Mouse (Mus musculus) CD4-positive, CD25-positive, alpha-beta regulatory T cell, adult 4 months (primary cell): ENCODE data around the gene Olfr262. TPM values are rescaled to one million over a fixed set of nuclear protein-coding genes. Genes with fewer than 3 reads are reported as not detected.
"Not testable (repeated sequence)": the region's sequence is repeated elsewhere in the genome, so short reads cannot be mapped to it uniquely, and the experiment has no call there.

ENCODE experiments used
- ATAC-seq: one replicate; pipeline ENCODE4 v1.8.0; 2017
- polyA plus RNA-seq, 2 experiments: library from polyadenylated mRNA; unstranded; fragments of 100-300 nt; shearing (Covaris generic); gene quantifications; one replicate each; pipeline ENCODE4 v1.2.1; 2017

Gene Olfr262
- not detected for polyA plus RNA-seq

GRCm38 (mm10) chr19:12241559-12241958 lies at the start of gene Olfr262:
TSS of gene Olfr262 (minus strand) at chr19:12241659.
- no peak for ATAC-seq

GRCm38 (mm10) chr19:12279554-12279953 lies 38.1 kb upstream of the Olfr262 start, which contains the start of gene Olfr1434:
TSS of gene Olfr1434 (plus strand) at chr19:12279854.
- ATAC-seq = no peak

GRCm38 (mm10) chr19:12260732-12261131 lies 19.3 kb upstream of the Olfr262 start, which contains the start of gene Olfr235:
TSS of gene Olfr235 (plus strand) at chr19:12261032.
- no peak for ATAC-seq

GRCm38 (mm10) chr19:12232496-12232895 lies 9.0 kb downstream of the Olfr262 start, which contains the start of gene Olfr1432:
TSS of gene Olfr1432 (minus strand) at chr19:12232596.
- not testable (repeated sequence) for ATAC-seq

GRCm38 (mm10) chr19:12200334-12200733 lies 41.1 kb downstream of the Olfr262 start, which contains the start of gene Olfr1431:
TSS of gene Olfr1431 (plus strand) at chr19:12200634.
- no peak for ATAC-seq

GRCm38 (mm10) chr19:12199076-12199475 lies 42.4 kb downstream of the Olfr262 start:
- not testable (repeated sequence) for ATAC-seq

Other genes starting within 250 kb of the Olfr262 start
- gene Olfr1423, start 200.3 kb downstream of the Olfr262 start, polyA plus RNA-seq = under 1 TPM in 1 of 2 experiments, not detected in 1; 0.05 TPM
- gene Olfr1424, start 179.0 kb downstream of the Olfr262 start, polyA plus RNA-seq = not detected
- not detected for gene Olfr1425, start 163.9 kb downstream of the Olfr262 start, polyA plus RNA-seq
- not detected for gene Olfr1426, start 149.6 kb downstream of the Olfr262 start, polyA plus RNA-seq
- not detected for gene Olfr1427, start 138.3 kb downstream of the Olfr262 start, polyA plus RNA-seq
- not detected for gene Olfr1428, start 125.8 kb downstream of the Olfr262 start, polyA plus RNA-seq
- not detected for gene Olfr76, start 118.5 kb downstream of the Olfr262 start, polyA plus RNA-seq
- gene Olfr1555-ps1, start 71.5 kb downstream of the Olfr262 start, polyA plus RNA-seq = under 1 TPM in 1 of 2 experiments, not detected in 1; 0.15 TPM
- not detected for gene Olfr1431, start 41.0 kb downstream of the Olfr262 start, polyA plus RNA-seq
- gene Olfr1432, start 9.1 kb downstream of the Olfr262 start, polyA plus RNA-seq = under 1 TPM in 1 of 2 experiments, not detected in 1; 0.20 TPM
- not detected for gene Olfr235, start 19.4 kb upstream of the Olfr262 start, polyA plus RNA-seq
- not detected for gene Olfr1434, start 38.2 kb upstream of the Olfr262 start, polyA plus RNA-seq
- gene Olfr1436, start 57.5 kb upstream of the Olfr262 start, polyA plus RNA-seq = not detected
- gene Olfr1437, start 83.4 kb upstream of the Olfr262 start, polyA plus RNA-seq = not detected
- gene Olfr1438-ps1, start 94.3 kb upstream of the Olfr262 start, polyA plus RNA-seq = not detected
- gene Olfr1440, start 145.6 kb upstream of the Olfr262 start, polyA plus RNA-seq = under 1 TPM in 1 of 2 experiments, not detected in 1; 0.09 TPM
- gene Olfr1441, start 175.8 kb upstream of the Olfr262 start, polyA plus RNA-seq = not detected
- gene Pfpl, start 186.2 kb upstream of the Olfr262 start, polyA plus RNA-seq = not detected
- under 1 TPM; 0.15 to 0.44 TPM for gene Mpeg1, start 219.1 kb upstream of the Olfr262 start, polyA plus RNA-seq